Mouse (Mus musculus): ENCODE results near the gene Cenpj. TPM values are rescaled to one million over a fixed set of nuclear protein-coding genes. Genes with fewer than 3 reads are reported as not detected.

The Cenpj gene
- polyA plus RNA-seq, 1 experiment from 2014 or later: 13.5 TPM

- no peaks in the 10 kb centered on the region for H3K36me3 ChIP-seq (ENCODE audit: insufficient read depth)
- no peaks in the 10 kb centered on the region for H3K4me1 ChIP-seq (ENCODE audit: insufficient read depth)
- no peak overlapping the region for H3K9ac ChIP-seq
- WGBS: 59% methylated on average over 4 of the region's 4 CpGs
- no peak overlapping the region for H3K4me2 ChIP-seq
- H3K27ac ChIP-seq (ENCODE audit: low read depth): no peak overlapping the region
- H3K9me3 ChIP-seq (ENCODE audit: low read depth, low read length): no peaks in the 10 kb centered on the region
- DNase-seq (no peak), ATAC-seq (ENCODE audit: insufficient read depth) (no peak)
- TF ChIP-seq CTCF (IDR thresholded peaks at IDR 0.05; ENCODE audit: low read depth): no peak
- H3K4me3 ChIP-seq (ENCODE audit: low read depth, low read length): no peak overlapping the region
- H3K27me3 ChIP-seq (ENCODE audit: insufficient read depth, low read length): no peaks in the 10 kb centered on the region
Observed at GRCm38 (mm10) chr14:56502407-56502806, 72.8 kb downstream of the Cenpj start.

DNA sequence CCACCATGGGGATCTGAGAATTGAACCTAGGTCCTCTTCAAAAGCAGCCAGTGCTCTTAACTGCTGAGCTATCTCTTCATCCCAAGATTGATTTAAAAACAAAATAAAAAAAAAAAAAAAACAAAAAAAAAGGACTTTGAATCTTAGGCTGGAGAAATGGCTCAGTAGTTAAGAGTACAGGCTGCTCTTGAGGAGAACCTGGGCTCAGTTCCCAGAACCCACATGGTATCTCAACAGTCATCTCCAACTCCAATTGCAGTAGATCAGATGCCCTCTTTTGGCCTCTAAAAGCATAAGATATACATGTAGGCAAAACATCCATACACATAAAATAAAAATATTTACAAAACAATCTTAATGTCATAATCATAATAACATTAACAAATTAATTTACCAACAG, 85.4 kb downstream of the Cenpj start:
- no peak overlapping the region for H3K4me3 ChIP-seq (ENCODE audit: low read depth, low read length)
- no peak for TF ChIP-seq CTCF (IDR thresholded peaks at IDR 0.05; ENCODE audit: low read depth)
- H3K9ac ChIP-seq: no peak overlapping the region
- no peaks in the 10 kb centered on the region for H3K27me3 ChIP-seq (ENCODE audit: insufficient read depth, low read length)
- H3K27ac ChIP-seq (ENCODE audit: low read depth): no peak overlapping the region
- DNase-seq (no peak), ATAC-seq (ENCODE audit: insufficient read depth) (no peak)
- H3K4me1 ChIP-seq (ENCODE audit: insufficient read depth): no peaks in the 10 kb centered on the region
- H3K9me3 ChIP-seq (ENCODE audit: low read depth, low read length): no peaks in the 10 kb centered on the region
- H3K36me3 ChIP-seq (ENCODE audit: insufficient read depth): no peaks in the 10 kb centered on the region
- no peak overlapping the region for H3K4me2 ChIP-seq

Other genes starting within 250 kb of the Cenpj start
- gene Atp12a, start 210.4 kb downstream of the Cenpj start, polyA plus RNA-seq (2014; fragmentation: Nextera tagmentation; extraction: Ambion mirVana): 1.4 and 1.6 TPM in 2 replicates
- 0.84 and 2.5 TPM in 2 replicates for gene Rnf17, start 172.8 kb downstream of the Cenpj start, polyA plus RNA-seq (2014; fragmentation: Nextera tagmentation; extraction: Ambion mirVana)
- 4.0 and 5.9 TPM in 2 replicates for gene Parp4, start 194 bp upstream of the Cenpj start, polyA plus RNA-seq (2014; fragmentation: Nextera tagmentation; extraction: Ambion mirVana)
- 28.0 and 30.7 TPM in 2 replicates for gene Mphosph8, start 92.8 kb upstream of the Cenpj start, polyA plus RNA-seq (2014; fragmentation: Nextera tagmentation; extraction: Ambion mirVana)
- gene Pspc1, start 202.9 kb upstream of the Cenpj start, polyA plus RNA-seq (2014; fragmentation: Nextera tagmentation; extraction: Ambion mirVana): 36.8 and 38.1 TPM in 2 replicates
- 22.2 and 23.3 TPM in 2 replicates for gene Zmym5, start 236.3 kb upstream of the Cenpj start, polyA plus RNA-seq (2014; fragmentation: Nextera tagmentation; extraction: Ambion mirVana)